Mouse (Mus musculus): ENCODE results near the gene Gabrg3. TPM values are rescaled to one million over a fixed set of nuclear protein-coding genes. Genes with fewer than 3 reads are reported as not detected.

Gabrg3 gene
- polyA plus RNA-seq, 1 experiment from 2014 or later: 0.60 TPM

- DNase-seq (ENCODE audit: low spot score): no peak
- 71% methylated on average over 3 of the region's 3 CpGs for WGBS
- no peak overlapping the region for H3K4me3 ChIP-seq (ENCODE audit: low read depth, low read length)
- H3K9ac ChIP-seq (ENCODE audit: low read length): no peak overlapping the region
- no peak for ATAC-seq (replicated peaks; ENCODE audit: low FRiP score, low TSS enrichment, low read depth)
- no peaks in the 10 kb centered on the region for H3K36me3 ChIP-seq (ENCODE audit: control insufficient read depth, insufficient read depth, low read length)
- no peak overlapping the region for H3K4me2 ChIP-seq (ENCODE audit: low read length)
- no peaks in the 10 kb centered on the region for H3K9me3 ChIP-seq (ENCODE audit: control insufficient read depth, low read length)
- H3K27me3 ChIP-seq (replicated peaks; ENCODE audit: control insufficient read depth, insufficient read depth, low read length): no peaks in the 10 kb centered on the region
- no peak overlapping the region for H3K27ac ChIP-seq (ENCODE audit: low read depth)
- H3K4me1 ChIP-seq (replicated peaks; ENCODE audit: control insufficient read depth, insufficient read depth, low read length): no peaks in the 10 kb centered on the region
These were observed 220.1 kb downstream of the Gabrg3 start for GRCm38 (mm10) chr7:57166931-57167330.

GRCm38 (mm10) chr7:57158211-57158610, 228.8 kb downstream of the Gabrg3 start:
- 79% methylated on average over 3 of the region's 3 CpGs for WGBS
- H3K27ac ChIP-seq (ENCODE audit: low read depth): no peak overlapping the region
- no peak for ATAC-seq (replicated peaks; ENCODE audit: low FRiP score, low TSS enrichment, low read depth)

GRCm38 (mm10) chr7:57153743-57154142, 233.2 kb downstream of the Gabrg3 start:
- ATAC-seq (replicated peaks; ENCODE audit: low FRiP score, low TSS enrichment, low read depth): no peak
- 57% methylated on average over 5 of the region's 5 CpGs for WGBS

More at GRCm38 (mm10) chr7:57158211-57158610, 228.8 kb downstream of the Gabrg3 start:
- Histone ChIP-seq H3K36me3 (ENCODE audit: control insufficient read depth, insufficient read depth, low read length) (no peaks in the 10 kb centered on the region), H3K27me3 (replicated peaks; ENCODE audit: control insufficient read depth, insufficient read depth, low read length) (no peaks in the 10 kb centered on the region), H3K4me1 (replicated peaks; ENCODE audit: control insufficient read depth, insufficient read depth, low read length) (no peaks in the 10 kb centered on the region), H3K9me3 (ENCODE audit: control insufficient read depth, low read length) (no peaks in the 10 kb centered on the region), H3K4me3 (ENCODE audit: low read depth, low read length) (no peak overlapping the region), H3K9ac (ENCODE audit: low read length) (no peak overlapping the region), H3K4me2 (ENCODE audit: low read length) (no peak overlapping the region)
- DNase-seq (ENCODE audit: low spot score): no peak

GRCm38 (mm10) chr7:57150768-57151167, 236.2 kb downstream of the Gabrg3 start:
- Histone ChIP-seq H3K4me3 (ENCODE audit: low read depth, low read length) (no peak overlapping the region), H3K9ac (ENCODE audit: low read length) (no peak overlapping the region), H3K27ac (ENCODE audit: low read depth) (no peak overlapping the region), H3K27me3 (replicated peaks; ENCODE audit: control insufficient read depth, insufficient read depth, low read length) (no peaks in the 10 kb centered on the region), H3K4me2 (ENCODE audit: low read length) (no peak overlapping the region), H3K4me1 (replicated peaks; ENCODE audit: control insufficient read depth, insufficient read depth, low read length) (no peaks in the 10 kb centered on the region), H3K9me3 (ENCODE audit: control insufficient read depth, low read length) (no peaks in the 10 kb centered on the region), H3K36me3 (ENCODE audit: control insufficient read depth, insufficient read depth, low read length) (no peaks in the 10 kb centered on the region)
- ATAC-seq (replicated peaks; ENCODE audit: low FRiP score, low TSS enrichment, low read depth) (no peak), DNase-seq (ENCODE audit: low spot score) (no peak)
- WGBS: 76% methylated on average over 5 of the region's 5 CpGs

More at GRCm38 (mm10) chr7:57153743-57154142, 233.2 kb downstream of the Gabrg3 start:
- DNase-seq (ENCODE audit: low spot score): no peak
- H3K36me3 ChIP-seq (ENCODE audit: control insufficient read depth, insufficient read depth, low read length): no peaks in the 10 kb centered on the region
- no peak overlapping the region for H3K4me2 ChIP-seq (ENCODE audit: low read length)
- no peaks in the 10 kb centered on the region for H3K4me1 ChIP-seq (replicated peaks; ENCODE audit: control insufficient read depth, insufficient read depth, low read length)
- no peaks in the 10 kb centered on the region for H3K27me3 ChIP-seq (replicated peaks; ENCODE audit: control insufficient read depth, insufficient read depth, low read length)
- no peaks in the 10 kb centered on the region for H3K9me3 ChIP-seq (ENCODE audit: control insufficient read depth, low read length)
- H3K27ac ChIP-seq (ENCODE audit: low read depth): no peak overlapping the region
- H3K9ac ChIP-seq (ENCODE audit: low read length): no peak overlapping the region
- no peak overlapping the region for H3K4me3 ChIP-seq (ENCODE audit: low read depth, low read length)

- Histone ChIP-seq H3K9ac (ENCODE audit: low read length) (no peak overlapping the region), H3K36me3 (ENCODE audit: control insufficient read depth, insufficient read depth, low read length) (no peaks in the 10 kb centered on the region), H3K4me1 (replicated peaks; ENCODE audit: control insufficient read depth, insufficient read depth, low read length) (no peaks in the 10 kb centered on the region), H3K27ac (ENCODE audit: low read depth) (no peak overlapping the region), H3K4me2 (ENCODE audit: low read length) (no peak overlapping the region), H3K27me3 (replicated peaks; ENCODE audit: control insufficient read depth, insufficient read depth, low read length) (no peaks in the 10 kb centered on the region), H3K4me3 (ENCODE audit: low read depth, low read length) (no peak overlapping the region), H3K9me3 (ENCODE audit: control insufficient read depth, low read length) (no peaks in the 10 kb centered on the region)
- DNase-seq (ENCODE audit: low spot score): no peak
- 80% methylated on average over 4 of the region's 4 CpGs for WGBS
- ATAC-seq (replicated peaks; ENCODE audit: low FRiP score, low TSS enrichment, low read depth): no peak
These were observed 248.8 kb downstream of the Gabrg3 start for GRCm38 (mm10) chr7:57138072-57138704.

- H3K9ac ChIP-seq (ENCODE audit: low read length): no peak overlapping the region
- no peak overlapping the region for H3K4me3 ChIP-seq (ENCODE audit: low read depth, low read length)
- ATAC-seq (replicated peaks; ENCODE audit: low FRiP score, low TSS enrichment, low read depth) (no peak), DNase-seq (ENCODE audit: low spot score) (no peak)
- H3K36me3 ChIP-seq (ENCODE audit: control insufficient read depth, insufficient read depth, low read length): no peaks in the 10 kb centered on the region
- no peaks in the 10 kb centered on the region for H3K4me1 ChIP-seq (replicated peaks; ENCODE audit: control insufficient read depth, insufficient read depth, low read length)
- 77% methylated on average over 4 of the region's 4 CpGs for WGBS
- H3K27me3 ChIP-seq (replicated peaks; ENCODE audit: control insufficient read depth, insufficient read depth, low read length): no peaks in the 10 kb centered on the region
- H3K9me3 ChIP-seq (ENCODE audit: control insufficient read depth, low read length): no peaks in the 10 kb centered on the region
- no peak overlapping the region for H3K27ac ChIP-seq (ENCODE audit: low read depth)
- H3K4me2 ChIP-seq (ENCODE audit: low read length): no peak overlapping the region
These were observed 254.0 kb downstream of the Gabrg3 start for GRCm38 (mm10) chr7:57133009-57133408.

GRCm38 (mm10) chr7:57132471-57132870, 254.5 kb downstream of the Gabrg3 start:
- H3K4me1 ChIP-seq (replicated peaks; ENCODE audit: control insufficient read depth, insufficient read depth, low read length): no peaks in the 10 kb centered on the region
- H3K9me3 ChIP-seq (ENCODE audit: control insufficient read depth, low read length): no peaks in the 10 kb centered on the region
- H3K9ac ChIP-seq (ENCODE audit: low read length): no peak overlapping the region
- DNase-seq (ENCODE audit: low spot score) (no peak), ATAC-seq (replicated peaks; ENCODE audit: low FRiP score, low TSS enrichment, low read depth) (no peak)
- no peaks in the 10 kb centered on the region for H3K36me3 ChIP-seq (ENCODE audit: control insufficient read depth, insufficient read depth, low read length)
- no peaks in the 10 kb centered on the region for H3K27me3 ChIP-seq (replicated peaks; ENCODE audit: control insufficient read depth, insufficient read depth, low read length)
- 80% methylated on average over 2 of the region's 2 CpGs for WGBS
- H3K4me3 ChIP-seq (ENCODE audit: low read depth, low read length): no peak overlapping the region
- H3K4me2 ChIP-seq (ENCODE audit: low read length): no peak overlapping the region
- H3K27ac ChIP-seq (ENCODE audit: low read depth): no peak overlapping the region

GRCm38 (mm10) chr7:57100065-57100464, 286.9 kb downstream of the Gabrg3 start:
- no peak for DNase-seq (ENCODE audit: low spot score)
- Histone ChIP-seq H3K9ac (ENCODE audit: low read length) (no peak overlapping the region), H3K9me3 (ENCODE audit: control insufficient read depth, low read length) (no peaks in the 10 kb centered on the region), H3K36me3 (ENCODE audit: control insufficient read depth, insufficient read depth, low read length) (no peaks in the 10 kb centered on the region), H3K4me2 (ENCODE audit: low read length) (no peak overlapping the region), H3K4me1 (replicated peaks; ENCODE audit: control insufficient read depth, insufficient read depth, low read length) (no peaks in the 10 kb centered on the region), H3K27me3 (replicated peaks; ENCODE audit: control insufficient read depth, insufficient read depth, low read length) (no peaks in the 10 kb centered on the region), H3K27ac (ENCODE audit: low read depth) (no peak overlapping the region), H3K4me3 (ENCODE audit: low read depth, low read length) (no peak overlapping the region)
- 70% methylated on average over 3 of the region's 3 CpGs for WGBS
- no peak for ATAC-seq (replicated peaks; ENCODE audit: low FRiP score, low TSS enrichment, low read depth)

GRCm38 (mm10) chr7:57082071-57082470, 304.9 kb downstream of the Gabrg3 start:
- DNase-seq (ENCODE audit: low spot score) (no peak), ATAC-seq (replicated peaks; ENCODE audit: low FRiP score, low TSS enrichment, low read depth) (no peak)
- Histone ChIP-seq H3K4me2 (ENCODE audit: low read length) (no peak overlapping the region), H3K9me3 (ENCODE audit: control insufficient read depth, low read length) (no peaks in the 10 kb centered on the region), H3K9ac (ENCODE audit: low read length) (no peak overlapping the region), H3K4me3 (ENCODE audit: low read depth, low read length) (no peak overlapping the region), H3K4me1 (replicated peaks; ENCODE audit: control insufficient read depth, insufficient read depth, low read length) (no peaks in the 10 kb centered on the region), H3K27ac (ENCODE audit: low read depth) (no peak overlapping the region), H3K36me3 (ENCODE audit: control insufficient read depth, insufficient read depth, low read length) (no peaks in the 10 kb centered on the region), H3K27me3 (replicated peaks; ENCODE audit: control insufficient read depth, insufficient read depth, low read length) (no peaks in the 10 kb centered on the region)
- 70% methylated on average over 3 of the region's 3 CpGs for WGBS
